Mouse (Mus musculus) stomach, postnatal 0 days (tissue): ENCODE results near the gene Tmem210. TPM values are rescaled to one million over a fixed set of nuclear protein-coding genes. Genes with fewer than 3 reads are reported as not detected.
"Not testable (repeated sequence)": the region's sequence is repeated elsewhere in the genome, so short reads cannot be mapped to it uniquely, and the experiment has no call there.

Source experiments
- ATAC-seq: fragments of 200-750 bp; cut with Nextera tagmentation; 2 replicates; pipeline ENCODE4 v1.8.0; 2017; ENCODE audit not compliant: low FRiP score, low TSS enrichment
- DNase-seq: peaks from one replicate; pipeline ENCODE4 v3.0.0-alpha.2; 2016; ENCODE audit warnings: low spot score
- H3K27ac ChIP-seq: fragments of 300-500 bp; sonication (generic); replicated peaks from 2 replicates; pipeline ENCODE4 v1.5.1; 2014; ENCODE audit warnings: mild to moderate bottlenecking, control low read depth
- H3K27me3 ChIP-seq: fragments of 300-500 bp; sonication (generic); 2 replicates; pipeline ENCODE4 v1.6.1; 2014; ENCODE audit warnings: low read length; ENCODE audit not compliant: control insufficient read depth, insufficient read depth
- H3K36me3 ChIP-seq: fragments of 300-500 bp; sonication (generic); 2 replicates; pipeline ENCODE4 v1.6.1; 2014; ENCODE audit warnings: low read length, mixed read lengths; ENCODE audit not compliant: control insufficient read depth, insufficient read depth
- H3K4me1 ChIP-seq: fragments of 300-500 bp; sonication (generic); replicated peaks from 2 replicates; pipeline ENCODE4 v1.6.1; 2014; ENCODE audit warnings: antibody characterized with exemption; ENCODE audit not compliant: control insufficient read depth, insufficient read depth
- H3K4me2 ChIP-seq: fragments of 300-500 bp; sonication (generic); replicated peaks from 2 replicates; pipeline ENCODE4 v1.6.1; 2014; ENCODE audit warnings: low read depth, mild to moderate bottlenecking, control low read depth, moderate library complexity
- H3K4me3 ChIP-seq: fragments of 300-500 bp; sonication (generic); 2 replicates; pipeline ENCODE4 v1.5.1; 2014; ENCODE audit warnings: low read depth, low read length, control low read depth
- H3K9ac ChIP-seq: fragments of 300-500 bp; sonication (generic); 2 replicates; pipeline ENCODE4 v1.6.1; 2014; ENCODE audit warnings: mild to moderate bottlenecking, low read length, control low read depth, mixed read lengths
- H3K9me3 ChIP-seq: fragments of 300-500 bp; sonication (generic); 2 replicates; pipeline ENCODE4 v1.6.1; 2016; ENCODE audit warnings: low read length; ENCODE audit not compliant: control insufficient read depth
- CTCF ChIP-seq: IDR thresholded peaks from 2 replicates; pipeline ENCODE4 v1.5.1; 2016; ENCODE audit warnings: antibody characterized with exemption, low read depth, mild to moderate bottlenecking, moderate library complexity
- EP300 ChIP-seq: optimal IDR thresholded peaks from 2 replicates; pipeline ENCODE3; 2016; ENCODE audit warnings: antibody characterized with exemption
- WGBS: fragments of 180-500 bp; shearing (Covaris S2); extraction: QIAGEN DNeasy Blood & Tissue Kit; methylation state at CpG from one replicate; pipeline ENCODE4 v1.1.7; 2014; 5-methylcytosine and 5-hydroxymethylcytosine counted together
- polyA plus RNA-seq: library from polyadenylated mRNA; unstranded; fragments of >200 nt; fragmentation: Nextera tagmentation; extraction: Ambion mirVana; gene quantifications from 2 replicates; pipeline ENCODE4 v1.2.1, GENCODE M21; 2015

Gene Tmem210
- polyA plus RNA-seq, 1 experiment from 2014 or later = not detected

GRCm38 (mm10) chr2:25255284-25255779 is 32.6 kb upstream of the Tmem210 start, which contains the start of gene Tmem203:
TSS of gene Tmem203 (plus strand) at chr2:25255439.
- peak; percentile 96 for DNase-seq
- TF ChIP-seq CTCF = no peak
- TF ChIP-seq EP300 = peak; percentile 37
- H3K36me3 ChIP-seq = peaks cover 6% of the 10 kb centered on the region; the same call in 1 of the 2 replicates
- no peaks in the 10 kb centered on the region for H3K9me3 ChIP-seq
- peak within 1 kb of the TSS; percentile 93 for H3K9ac ChIP-seq
- H3K4me2 ChIP-seq = peak within 1 kb of the TSS; percentile 89
- peak; percentile 90 for ATAC-seq
- no peaks in the 10 kb centered on the region for H3K27me3 ChIP-seq
- no peaks in the 10 kb centered on the region for H3K4me1 ChIP-seq
- peak within 1 kb of the TSS; percentile 92 for H3K27ac ChIP-seq
- under 1% methylated on average over 38 of the region's 39 CpGs for WGBS
- peak within 1 kb of the TSS; percentile 99 for H3K4me3 ChIP-seq

- H3K4me2 ChIP-seq = peak overlapping the region; percentile 89
- H3K27ac ChIP-seq = peak overlapping the region; percentile 92; the same call in 1 of the 2 replicates
- peak; percentile 76 for DNase-seq
- peak overlapping the region; percentile 99 for H3K4me3 ChIP-seq
- H3K9ac ChIP-seq = peak overlapping the region; percentile 93; the same call in 1 of the 2 replicates
- not testable (repeated sequence) for H3K9me3 ChIP-seq, H3K4me1 ChIP-seq, ATAC-seq, H3K27me3 ChIP-seq, H3K36me3 ChIP-seq
- 50% methylated on average over 11 of the region's 12 CpGs for WGBS
- TF ChIP-seq CTCF = peak; percentile 70
Observed at GRCm38 (mm10) chr2:25256443-25257109, 31.4 kb upstream of the Tmem210 start.

GRCm38 (mm10) chr2:25257250-25257649 is 30.7 kb upstream of the Tmem210 start:
- H3K27ac ChIP-seq, DNase-seq, H3K9me3 ChIP-seq, H3K36me3 ChIP-seq, H3K4me2 ChIP-seq, H3K4me3 ChIP-seq, H3K9ac ChIP-seq, H3K4me1 ChIP-seq, H3K27me3 ChIP-seq, ATAC-seq: not testable (repeated sequence)
- WGBS = 86% methylated on average over 5 of the region's 5 CpGs

GRCm38 (mm10) chr2:25258887-25259286 is 29.1 kb upstream of the Tmem210 start:
- TF ChIP-seq CTCF = peak; percentile 72
- TF ChIP-seq EP300 = no peak
- no peaks in the 10 kb centered on the region for H3K9me3 ChIP-seq
- H3K36me3 ChIP-seq = no peaks in the 10 kb centered on the region
- WGBS = 71% methylated on average over 2 of the region's 2 CpGs
- no peaks in the 10 kb centered on the region for H3K27me3 ChIP-seq
- ATAC-seq (no peak), DNase-seq (no peak)
- no peak overlapping the region for H3K4me2 ChIP-seq
- no peak overlapping the region for H3K4me3 ChIP-seq
- H3K9ac ChIP-seq = no peak overlapping the region
- peaks cover 6% of the 10 kb centered on the region; the same call in 1 of the 2 replicates for H3K4me1 ChIP-seq
- H3K27ac ChIP-seq = no peak overlapping the region

GRCm38 (mm10) chr2:25261870-25262269 is 26.1 kb upstream of the Tmem210 start:
- H3K4me1 ChIP-seq = peaks cover 6% of the 10 kb centered on the region; the same call in 1 of the 2 replicates
- no peak for TF ChIP-seq EP300
- TF ChIP-seq CTCF = no peak
- H3K9me3 ChIP-seq = no peaks in the 10 kb centered on the region
- H3K36me3 ChIP-seq = no peaks in the 10 kb centered on the region
- peak; percentile 4 for ATAC-seq
- peak overlapping the region; percentile 23; the same call in 1 of the 2 replicates for H3K9ac ChIP-seq
- peak overlapping the region; percentile 98 for H3K4me2 ChIP-seq
- no peaks in the 10 kb centered on the region for H3K27me3 ChIP-seq
- peak overlapping the region; percentile 84 for H3K4me3 ChIP-seq
- no peak for DNase-seq
- WGBS = 41% methylated on average over 12 of the region's 12 CpGs
- peak overlapping the region; percentile 79 for H3K27ac ChIP-seq

GRCm38 (mm10) chr2:25262291-25262767 is 25.6 kb upstream of the Tmem210 start, which contains the start of gene Tprn:
TSS of gene Tprn (plus strand) at chr2:25262618.
- no peaks in the 10 kb centered on the region for H3K9me3 ChIP-seq
- peak within 1 kb of the TSS; percentile 92 for H3K27ac ChIP-seq
- H3K27me3 ChIP-seq = no peaks in the 10 kb centered on the region
- H3K4me1 ChIP-seq = peaks cover 6% of the 10 kb centered on the region; the same call in 1 of the 2 replicates
- no peaks in the 10 kb centered on the region for H3K36me3 ChIP-seq
- H3K4me2 ChIP-seq = peak within 1 kb of the TSS; percentile 98
- H3K9ac ChIP-seq = peak within 1 kb of the TSS; percentile 83
- WGBS = under 1% methylated on average over 33 of the region's 39 CpGs
- H3K4me3 ChIP-seq = peak within 1 kb of the TSS; percentile 84
- peak; percentile 61 for TF ChIP-seq EP300
- TF ChIP-seq CTCF = 0 out of 2 replicates have a peak, but pooled peaks have one; percentile 9
- peak; percentile 94 for ATAC-seq
- DNase-seq = peak; percentile 97
